Comparison of ENCODE assay signal across 19 mouse cellular contexts in genomic region chr2:18928597-18929257, GRCm38 (mm10).
A peak's percentile ranks its signal among the peaks of the same experiment; 100 is the strongest.
DNase-seq lines count a peak whose midpoint lies in the region; ATAC-seq and TF ChIP-seq lines count a peak whose summit lies in the region.
"Had no signal": no experiment of that assay in that cellular context is flagged by ENCODE, and none has a peak within 500 bp of the region (broad histone marks: within the 10 kb centered on the region; RNA-seq: fewer than 3 reads in every experiment).

No protein-coding gene starts in this region.

- TF ChIP-seq RAD21 in MEL (IDR thresholded peaks at IDR 0.05; ENCODE audit: low read depth, low read length), result no peak

- no peaks in the 10 kb centered on the region for H3K36me3 ChIP-seq in heart, embryonic 10.5 days
- no peaks in the 10 kb centered on the region for H3K36me3 ChIP-seq in heart, embryonic 11.5 days (ENCODE audit: control insufficient read depth, insufficient read depth, low read length)
- peaks cover 1 to 12% of the 10 kb centered on the region in 2 experiments; a peak in 3 of 4 replicates for H3K36me3 ChIP-seq in MEL (ENCODE audit: control insufficient read depth in 1 of 2, insufficient read depth in 2 of 2, low read length in 2 of 2)
- no peaks in the 10 kb centered on the region for H3K36me3 ChIP-seq in intestine, postnatal 0 days (ENCODE audit: control insufficient read depth, insufficient read depth)
- H3K36me3 ChIP-seq: embryonic facial prominence, embryonic 10.5 days; heart, embryonic 12.5 days; midbrain, embryonic 12.5 days; neural tube, embryonic 12.5 days had no signal

- intact Hi-C loops in gastrocnemius, postnatal 36 days (cut with DNase I), result no loop called here

- DNase-seq in heart, embryonic 10.5 days (ENCODE audit: low spot score), result no peak
- DNase-seq in MEL (ENCODE audit: low read depth, low spot score), result peak; percentile 62
- DNase-seq in adrenal gland, adult (ENCODE audit: inconsistent age in 2 of 2, low spot score in 1 of 2), result no peak
- DNase-seq in thymus, postnatal 25 days, result no peak
- no peak for DNase-seq in gastrocnemius, postnatal 36 days
- DNase-seq: gastrocnemius, postnatal 25 days; kidney, postnatal 10 days; thymus, postnatal 14 days had no signal

- H3K79me2 ChIP-seq in MEL (ENCODE audit: control insufficient read depth, insufficient read depth, low read length, poor library complexity), result 0 out of 2 replicates have a peak, but pooled peaks cover 1% of the 10 kb centered on the region

- no peak for TF ChIP-seq CTCF in MEL (IDR thresholded peaks at IDR 0.05 in 2 of 3, conservative IDR thresholded peaks at IDR 0.05 in 1 of 3; ENCODE audit: control insufficient read depth in 1 of 3, insufficient read depth in 1 of 3, low read depth in 2 of 3, low read length in 3 of 3, poor library complexity in 1 of 3, severe bottlenecking in 1 of 3)
- TF ChIP-seq CTCF in intestine, postnatal 0 days (IDR thresholded peaks at IDR 0.05; ENCODE audit: low read depth), result no peak

- TF ChIP-seq POLR2A in MEL (IDR thresholded peaks at IDR 0.05; ENCODE audit: control insufficient read depth in 1 of 2, insufficient read depth in 1 of 2, low read depth in 1 of 2, low read length in 2 of 2, poor library complexity in 1 of 2), result no peak

- H3K4me3 ChIP-seq in heart, embryonic 10.5 days, result no peak overlapping the region
- no peak overlapping the region for H3K4me3 ChIP-seq in heart, embryonic 11.5 days (ENCODE audit: low read depth, low read length)
- 0 out of 4 replicates have a peak overlapping the region, but pooled peaks of 1 of the 2 experiments have one; percentile 19 for H3K4me3 ChIP-seq in MEL (ENCODE audit: control insufficient read depth in 1 of 2, insufficient read depth in 1 of 2, low read depth in 2 of 2, low read length in 2 of 2)
- no peak overlapping the region for H3K4me3 ChIP-seq in intestine, postnatal 0 days (ENCODE audit: low read depth, low read length)
- H3K4me3 ChIP-seq: embryonic facial prominence, embryonic 10.5 days; erythroblast, embryonic 14.5 days; heart, embryonic 12.5 days; midbrain, embryonic 12.5 days; neural tube, embryonic 12.5 days had no signal

- ATAC-seq in heart, embryonic 11.5 days (replicated peaks; ENCODE audit: insufficient number of reproducible peaks, low FRiP score, low TSS enrichment), result no peak
- ATAC-seq in intestine, postnatal 0 days, result peak; percentile 88
- peak; percentile 35 for ATAC-seq in megakaryocyte progenitor cell, adult 5-6 weeks (replicated peaks; ENCODE audit: poor library complexity)
- ATAC-seq: forebrain, embryonic 14.5 days had no signal

- H3K4me2 ChIP-seq in heart, embryonic 11.5 days, result no peak overlapping the region
- no peak overlapping the region for H3K4me2 ChIP-seq in intestine, postnatal 0 days (replicated peaks; ENCODE audit: low read depth)
- H3K4me2 ChIP-seq: heart, embryonic 12.5 days; hindbrain, embryonic 14.5 days; midbrain, embryonic 12.5 days; neural tube, embryonic 12.5 days had no signal

- WGBS in heart, embryonic 10.5 days, result 50% methylated on average over 7 of the region's 7 CpGs
- 44% methylated on average over 7 of the region's 7 CpGs for WGBS in heart, embryonic 11.5 days (ENCODE audit: insufficient replicate concordance)
- WGBS in intestine, postnatal 0 days, result 53% methylated on average over 7 of the region's 7 CpGs

- H3K27me3 ChIP-seq in heart, embryonic 10.5 days (ENCODE audit: insufficient read depth, poor library complexity, severe bottlenecking), result no peaks in the 10 kb centered on the region
- H3K27me3 ChIP-seq in heart, embryonic 11.5 days (ENCODE audit: control insufficient read depth, insufficient read depth, low read length), result no peaks in the 10 kb centered on the region
- no peaks in the 10 kb centered on the region for H3K27me3 ChIP-seq in MEL (ENCODE audit: control insufficient read depth in 1 of 2, insufficient read depth in 2 of 2, low read length in 2 of 2)
- H3K27me3 ChIP-seq in intestine, postnatal 0 days (replicated peaks; ENCODE audit: control insufficient read depth, insufficient read depth, low read length), result no peaks in the 10 kb centered on the region
- H3K27me3 ChIP-seq: heart, embryonic 12.5 days; midbrain, embryonic 12.5 days; neural tube, embryonic 12.5 days had no signal

- H3K27ac ChIP-seq in heart, embryonic 10.5 days, result 0 out of 2 replicates have a peak overlapping the region, but pooled peaks have one; percentile 36
- H3K27ac ChIP-seq in heart, embryonic 11.5 days (ENCODE audit: low read depth, low read length), result no peak overlapping the region
- peak overlapping the region; percentile 32 for H3K27ac ChIP-seq in MEL (ENCODE audit: control insufficient read depth, low read depth, low read length)
- H3K27ac ChIP-seq in intestine, postnatal 0 days (ENCODE audit: low read depth, low read length), result peak overlapping the region; percentile 60
- H3K27ac ChIP-seq: embryonic facial prominence, embryonic 10.5 days; hindbrain, embryonic 14.5 days; midbrain, embryonic 12.5 days; neural tube, embryonic 12.5 days had no signal

- TF ChIP-seq EP300 in MEL (IDR thresholded peaks at IDR 0.05; ENCODE audit: low read depth in 1 of 2, low read length in 2 of 2), result no peak

- H3K4me1 ChIP-seq in heart, embryonic 10.5 days, result peaks cover 30% of the 10 kb centered on the region
- peaks cover 8% of the 10 kb centered on the region for H3K4me1 ChIP-seq in heart, embryonic 11.5 days (ENCODE audit: control insufficient read depth, insufficient read depth, low read length)
- peaks cover 7 to 10% of the 10 kb centered on the region in 2 experiments for H3K4me1 ChIP-seq in MEL (ENCODE audit: control insufficient read depth in 1 of 2, insufficient read depth in 2 of 2, low read length in 2 of 2)
- H3K4me1 ChIP-seq in intestine, postnatal 0 days (replicated peaks; ENCODE audit: control insufficient read depth, insufficient read depth, low read length), result no peaks in the 10 kb centered on the region

- no peaks in the 10 kb centered on the region for H3K9me3 ChIP-seq in heart, embryonic 10.5 days
- H3K9me3 ChIP-seq in heart, embryonic 11.5 days (replicated peaks; ENCODE audit: control insufficient read depth, low read length), result no peaks in the 10 kb centered on the region
- H3K9me3 ChIP-seq in MEL (replicated peaks; ENCODE audit: insufficient read depth, low read length), result no peaks in the 10 kb centered on the region
- no peaks in the 10 kb centered on the region for H3K9me3 ChIP-seq in intestine, postnatal 0 days (ENCODE audit: control insufficient read depth)
- H3K9me3 ChIP-seq: embryonic facial prominence, embryonic 10.5 days; G1E; heart, embryonic 12.5 days; midbrain, embryonic 12.5 days; neural tube, embryonic 12.5 days had no signal

- H3K9ac ChIP-seq in heart, embryonic 11.5 days (ENCODE audit: low read depth, low read length), result no peak overlapping the region
- peak overlapping the region; percentile 4; the same call in 1 of the 2 replicates for H3K9ac ChIP-seq in MEL (ENCODE audit: control insufficient read depth, low read depth, low read length, poor library complexity, severe bottlenecking)
- no peak overlapping the region for H3K9ac ChIP-seq in intestine, postnatal 0 days (ENCODE audit: low read depth, low read length)
- H3K9ac ChIP-seq: heart, embryonic 12.5 days; hindbrain, embryonic 14.5 days; midbrain, embryonic 12.5 days; neural tube, embryonic 12.5 days had no signal

TF ChIP-seq in MEL, 35 proteins besides CTCF, POLR2A, EP300 and RAD21:
- no peak for TF ChIP-seq JUND (IDR thresholded peaks at IDR 0.05; ENCODE audit: low read depth, low read length)
- no peak for TF ChIP-seq E2F4 (IDR thresholded peaks at IDR 0.05; ENCODE audit: borderline replicate concordance, low read depth, low read length)
- 0 out of 2 replicates have a peak, but pooled peaks have one; percentile 19 for TF ChIP-seq GATA1 (IDR thresholded peaks at IDR 0.05; ENCODE audit: low read depth, low read length)
- TF ChIP-seq MYC (IDR thresholded peaks at IDR 0.05; ENCODE audit: low read depth, low read length), result 0 out of 2 replicates have a peak, but pooled peaks have one; percentile 47
- 0 out of 2 replicates have a peak, but pooled peaks have one; percentile 34 for TF ChIP-seq HCFC1 (IDR thresholded peaks at IDR 0.05; ENCODE audit: low read depth, low read length)
- no peak for TF ChIP-seq TAL1 (IDR thresholded peaks at IDR 0.05; ENCODE audit: low read length)
- TF ChIP-seq UBTF (IDR thresholded peaks at IDR 0.05; ENCODE audit: borderline replicate concordance, insufficient read depth, low read depth, low read length), result no peak
TF ChIP-seq in MEL: peak in this region for 3.
